Mouse (Mus musculus): ENCODE measurements around the gene Mgat3.

- no peak for TF ChIP-seq CTCF (IDR thresholded peaks at IDR 0.05; ENCODE audit: low read depth, low read length)
- no peak for TF ChIP-seq POLR2A (IDR thresholded peaks at IDR 0.05; ENCODE audit: extremely low read depth, insufficient read depth, low read length)
Observed at GRCm38 (mm10) chr15:80129982-80130381, 43.5 kb upstream of the Mgat3 start.
